Mouse (Mus musculus) neutrophil, adult 83 days (primary cell): ENCODE measurements around the gene Ear2. TPM values are rescaled to one million over a fixed set of nuclear protein-coding genes. Genes with fewer than 3 reads are reported as not detected.

ENCODE experiments used
- total RNA-seq, 2 experiments: library from RNA; stranded (reverse); gene quantifications; one replicate each; pipeline ENCODE4 v1.2.4; 2023

Ear2 gene
- total RNA-seq = 100 to 1,000 TPM; 158 to 214 TPM

DNA sequence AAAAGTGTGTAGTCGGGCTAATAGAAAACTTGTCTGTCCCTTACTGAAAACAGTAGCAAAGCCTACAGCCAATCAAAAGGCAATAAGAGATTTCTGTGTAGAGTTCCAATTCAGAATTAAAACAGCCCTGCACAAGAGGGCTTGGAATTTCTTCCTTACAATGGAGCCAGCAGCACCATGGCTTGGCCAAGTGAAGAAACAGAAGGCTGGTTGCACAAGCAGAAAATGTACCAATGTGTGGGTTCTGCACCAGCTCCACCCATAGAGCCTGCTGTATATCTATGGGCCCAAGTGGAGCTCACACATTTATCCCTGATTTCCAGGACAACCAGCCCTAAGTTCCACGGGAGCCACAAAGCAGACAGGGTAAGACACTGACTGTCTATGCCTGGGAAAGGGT, at the start of gene Ear2:
TSS of gene Ear2 (plus strand) at position 301 of the 400 bp plus-strand sequence.

DNA sequence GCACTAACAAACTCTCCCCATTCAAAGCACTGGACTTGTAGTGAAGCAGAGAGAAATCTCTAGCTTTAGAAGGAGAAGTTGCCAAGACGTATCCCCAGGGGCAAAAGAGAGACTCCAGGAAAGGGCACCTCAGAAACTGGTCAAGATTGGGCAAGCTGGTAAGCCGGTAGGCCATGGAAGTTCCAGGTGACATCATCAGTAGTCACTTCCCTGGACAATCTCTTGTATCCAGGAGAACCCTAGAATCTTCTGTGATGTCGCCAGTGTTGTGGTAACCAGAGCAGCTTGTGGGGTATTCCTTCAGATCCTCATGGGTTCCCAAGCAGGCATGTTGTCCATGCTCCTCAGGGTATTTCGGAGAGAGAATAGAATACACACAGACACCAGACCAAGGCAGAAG, 21.1 kb downstream of the Ear2 start, which contains the start of gene Gm3327:
TSS of gene Gm3327 (plus strand) at position 301 of the 400 bp plus-strand sequence.

Other genes with a start within 250 kb of the Ear2 start
- gene Ear1, start 227.1 kb upstream of the Ear2 start, total RNA-seq = 10 to 100 TPM; 35.6 to 84.2 TPM
- not detected for gene Ear10, start 179.1 kb upstream of the Ear2 start, total RNA-seq
- gene Gm8113, start 177.3 kb upstream of the Ear2 start, total RNA-seq = 1 to 10 TPM in 1 of 2 experiments, under 1 TPM in 1; 0.60 to 3.6 TPM
- not detected for gene Ang5, start 145.6 kb upstream of the Ear2 start, total RNA-seq
- not detected for gene Ang6, start 100.4 kb upstream of the Ear2 start, total RNA-seq
- gene Gm3327, start 21.2 kb downstream of the Ear2 start, total RNA-seq = not detected
- gene Gm8212, start 95.0 kb downstream of the Ear2 start, total RNA-seq = not detected
- not detected for gene 4930503E14Rik, start 110.6 kb downstream of the Ear2 start, total RNA-seq
- not detected for gene Gm8220, start 182.9 kb downstream of the Ear2 start, total RNA-seq
- not detected for gene Gm5930, start 235.9 kb downstream of the Ear2 start, total RNA-seq